Mouse (Mus musculus) testis, adult 2 months (tissue): ENCODE results near the gene Hpdl. TPM values are rescaled to one million over a fixed set of nuclear protein-coding genes. Genes with fewer than 3 reads are reported as not detected.

Experiments used
- H3K27ac ChIP-seq: fragments of 200-500 bp; 2 replicates; pipeline ENCODE4 v1.5.1; 2012; ENCODE audit warnings: low read depth, low read length; ENCODE audit not compliant: control insufficient read depth, insufficient read depth
- H3K27me3 ChIP-seq: fragments of 200-500 bp; 2 replicates; pipeline ENCODE4 v1.6.1; 2012; ENCODE audit warnings: mild to moderate bottlenecking, low read length, moderate library complexity; ENCODE audit not compliant: control insufficient read depth, insufficient read depth
- H3K36me3 ChIP-seq: fragments of 200-500 bp; 2 replicates; pipeline ENCODE4 v1.6.1; 2012; ENCODE audit warnings: mild to moderate bottlenecking, low read length; ENCODE audit not compliant: control insufficient read depth, insufficient read depth
- H3K4me1 ChIP-seq: fragments of 200-500 bp; 2 replicates; pipeline ENCODE4 v1.6.1; 2012; ENCODE audit warnings: low read length; ENCODE audit not compliant: control insufficient read depth, insufficient read depth
- H3K4me3 ChIP-seq: fragments of 200-500 bp; 2 replicates; pipeline ENCODE4 v1.5.1; 2012; ENCODE audit warnings: low read depth, mild to moderate bottlenecking, low read length, moderate library complexity, mixed read lengths; ENCODE audit not compliant: control insufficient read depth
- CTCF ChIP-seq: fragments of 200-500 bp; IDR thresholded peaks from 2 replicates; pipeline ENCODE4 v1.5.1; 2012; ENCODE audit warnings: low read depth, mild to moderate bottlenecking, inconsistent platforms, low read length, moderate library complexity; ENCODE audit not compliant: control insufficient read depth, insufficient read depth, insufficient replicate concordance
- POLR2A ChIP-seq: fragments of 200-500 bp; IDR thresholded peaks from 2 replicates; pipeline ENCODE4 v1.6.1; 2012; ENCODE audit warnings: low read depth, mild to moderate bottlenecking, inconsistent platforms, low read length, moderate library complexity; ENCODE audit not compliant: control insufficient read depth
- polyA plus RNA-seq: library from polyadenylated mRNA; depleted of rRNA; stranded (reverse); fragments of >200 nt; gene quantifications from 2 replicates; pipeline ENCODE4 v1.2.3, GENCODE M21; 2012; rRNA removed

Hpdl gene
- polyA plus RNA-seq, 1 experiment, result 2.0 TPM

DNA sequence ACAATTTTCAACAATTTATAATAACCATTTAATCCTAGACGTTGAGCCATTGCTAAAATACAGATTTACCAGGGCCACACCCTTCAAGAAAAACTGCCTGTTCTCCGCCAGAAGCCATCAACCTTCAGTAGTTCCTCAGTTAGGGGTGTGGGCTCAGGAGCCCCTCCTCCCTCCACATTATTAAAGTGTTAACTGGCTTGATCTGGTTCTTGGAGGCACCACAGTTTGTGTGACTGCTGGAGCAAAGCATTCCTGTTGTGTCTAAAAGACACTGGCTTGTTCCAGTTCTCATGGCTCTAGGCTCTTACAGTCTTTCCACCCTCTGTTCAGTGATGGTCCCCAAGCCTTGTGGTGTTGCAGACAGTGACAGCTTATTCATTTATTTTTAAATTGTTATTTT lies 41.0 kb downstream of the Hpdl start:
- no peak overlapping the region for H3K4me3 ChIP-seq
- TF ChIP-seq CTCF, result no peak
- no peak for TF ChIP-seq POLR2A
- no peaks in the 10 kb centered on the region for H3K36me3 ChIP-seq
- no peaks in the 10 kb centered on the region for H3K27me3 ChIP-seq
- no peaks in the 10 kb centered on the region for H3K4me1 ChIP-seq
- H3K27ac ChIP-seq, result no peak overlapping the region

DNA sequence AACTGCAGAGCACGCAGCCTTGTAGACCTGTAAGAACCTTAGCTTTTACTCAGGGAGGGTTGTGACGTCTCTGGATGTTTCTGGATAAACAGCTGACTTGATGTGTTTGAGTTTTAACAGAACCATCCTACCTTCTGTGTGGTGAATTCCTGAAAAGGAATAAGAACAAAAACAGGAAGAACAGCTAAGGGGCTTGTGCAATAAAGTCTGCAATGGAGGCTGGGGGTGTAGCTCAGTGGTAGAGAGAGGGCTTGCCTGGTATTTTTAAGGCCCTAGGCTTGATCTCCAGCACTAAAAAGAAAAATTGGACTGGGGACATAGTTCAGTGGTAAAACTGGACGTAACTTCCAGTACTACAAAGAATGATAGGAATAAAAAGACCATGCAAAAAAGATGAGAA lies 44.4 kb downstream of the Hpdl start:
- H3K4me1 ChIP-seq, result no peaks in the 10 kb centered on the region

DNA sequence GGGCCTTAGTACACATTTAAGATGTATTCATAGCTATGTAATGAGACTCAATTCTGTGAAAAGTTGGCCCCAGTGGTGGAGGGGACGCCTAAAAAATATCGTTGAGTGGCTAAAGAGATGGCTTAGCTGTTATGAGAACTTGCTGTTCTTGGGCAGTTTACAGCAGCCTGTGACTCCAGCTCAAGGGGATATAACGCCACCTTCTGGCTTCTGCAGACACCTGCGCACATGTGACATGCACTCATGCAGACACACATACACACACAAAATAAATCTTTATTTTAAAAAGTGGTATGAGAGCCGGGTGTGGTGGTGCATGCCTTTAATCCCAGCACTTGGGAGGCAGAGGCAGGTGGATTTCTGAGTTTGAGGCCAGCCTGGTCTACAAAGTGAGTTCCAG lies 45.1 kb downstream of the Hpdl start:
- Histone ChIP-seq H3K4me1 (no peaks in the 10 kb centered on the region), H3K27ac (no peak overlapping the region)
- no peak for TF ChIP-seq POLR2A
- no peak for TF ChIP-seq CTCF

More for the DNA sequence above, 44.4 kb downstream of the Hpdl start:
- H3K27ac ChIP-seq, result no peak overlapping the region
- no peaks in the 10 kb centered on the region for H3K36me3 ChIP-seq
- TF ChIP-seq CTCF (no peak), POLR2A (no peak)
- H3K27me3 ChIP-seq, result no peaks in the 10 kb centered on the region
- H3K4me3 ChIP-seq, result no peak overlapping the region

More for the DNA sequence above, 45.1 kb downstream of the Hpdl start:
- H3K4me3 ChIP-seq, result no peak overlapping the region
- H3K36me3 ChIP-seq, result no peaks in the 10 kb centered on the region
- no peaks in the 10 kb centered on the region for H3K27me3 ChIP-seq

Other genes with a start within 250 kb of the Hpdl start
- 3.0 and 3.9 TPM in 2 replicates for gene Ccdc17, start 225.1 kb downstream of the Hpdl start, polyA plus RNA-seq
- 110 and 149 TPM in 2 replicates for gene Nasp, start 193.8 kb downstream of the Hpdl start, polyA plus RNA-seq
- gene Akr1a1, start 170.0 kb downstream of the Hpdl start, polyA plus RNA-seq, result 103 and 109 TPM in 2 replicates
- gene Prdx1, start 136.2 kb downstream of the Hpdl start, polyA plus RNA-seq, result 62.2 and 77.9 TPM in 2 replicates
- gene Mmachc, start 113.3 kb downstream of the Hpdl start, polyA plus RNA-seq, result 24.9 and 26.8 TPM in 2 replicates
- gene Ccdc163, start 113.2 kb downstream of the Hpdl start, polyA plus RNA-seq, result 185 and 214 TPM in 2 replicates
- gene Tesk2, start 100.8 kb downstream of the Hpdl start, polyA plus RNA-seq, result 33.0 and 35.0 TPM in 2 replicates
- gene Toe1, start 14.1 kb downstream of the Hpdl start, polyA plus RNA-seq, result 30.9 and 35.0 TPM in 2 replicates
- 5.7 and 6.2 TPM in 2 replicates for gene Mutyh, start 14.0 kb downstream of the Hpdl start, polyA plus RNA-seq
- gene Zswim5, start 55.7 kb upstream of the Hpdl start, polyA plus RNA-seq, result 3.7 and 4.7 TPM in 2 replicates
- 16.5 and 16.8 TPM in 2 replicates for gene Urod, start 172.7 kb upstream of the Hpdl start, polyA plus RNA-seq
- gene Hectd3, start 173.6 kb upstream of the Hpdl start, polyA plus RNA-seq, result 10.7 and 10.9 TPM in 2 replicates
- 5.4 and 6.3 TPM in 2 replicates for gene Eif2b3, start 197.7 kb upstream of the Hpdl start, polyA plus RNA-seq